Mouse (Mus musculus): ENCODE results near the gene Pde4b. TPM values are rescaled to one million over a fixed set of nuclear protein-coding genes. Genes with fewer than 3 reads are reported as not detected.

The Pde4b gene
- total RNA-seq, 1 experiment, result 1.4 TPM

GRCm38 (mm10) chr4:102088235-102088867 is 1.0 kb downstream of the Pde4b start:
- Histone ChIP-seq H3K27ac (ENCODE audit: insufficient read depth, low read depth, low read length, poor library complexity, severe bottlenecking) (no peak overlapping the region), H3K9ac (ENCODE audit: insufficient read depth, low read depth, low read length, poor library complexity, severe bottlenecking) (peak overlapping the region; percentile 33; the same call in 1 of the 2 replicates)
- in situ Hi-C loops (cut with MboI; ENCODE audit: low sequenced_read_pairs in 2 of 2, unreplicated experiment in 2 of 2), result no loop called here

DNA sequence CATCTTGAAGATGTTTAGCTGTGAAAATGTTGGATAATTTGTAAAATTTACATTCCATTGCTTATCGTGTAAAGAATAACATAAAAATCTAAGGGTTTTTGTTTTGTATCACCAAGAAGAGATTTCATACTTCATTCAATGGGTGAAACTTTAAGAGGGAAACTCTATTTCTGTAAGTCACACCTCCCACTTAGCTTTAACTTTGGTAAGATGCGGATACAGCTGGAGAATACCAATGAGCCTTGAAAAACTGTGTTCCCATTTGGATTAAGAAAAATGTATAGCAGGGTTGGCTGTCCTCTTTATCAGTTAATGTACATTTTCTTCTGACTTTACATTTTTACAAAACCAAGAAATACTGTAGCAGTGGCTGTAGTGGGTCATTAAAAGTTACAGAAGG is 8.5 kb downstream of the Pde4b start:
- TF ChIP-seq ZNF384 (IDR thresholded peaks at IDR 0.05; ENCODE audit: low read depth, low read length) (no peak), MAFK (IDR thresholded peaks at IDR 0.05; ENCODE audit: insufficient read depth, low read depth, low read length) (no peak), CHD2 (IDR thresholded peaks at IDR 0.05; ENCODE audit: low read depth, low read length) (no peak), HCFC1 (IDR thresholded peaks at IDR 0.05; ENCODE audit: borderline replicate concordance, insufficient read depth, low read length) (no peak)
- Histone ChIP-seq H3K36me3 (ENCODE audit: control insufficient read depth, insufficient read depth, low read length, poor library complexity, severe bottlenecking) (no peaks in the 10 kb centered on the region), H3K4me1 (ENCODE audit: control insufficient read depth in 2 of 2, insufficient read depth in 2 of 2, low read length in 2 of 2, poor library complexity in 1 of 2) (no peaks in the 10 kb centered on the region), H3K4me3 (ENCODE audit: insufficient read depth in 1 of 2, low read depth in 1 of 2, low read length in 2 of 2, poor library complexity in 1 of 2, severe bottlenecking in 1 of 2) (no peak overlapping the region), H3K9ac (ENCODE audit: insufficient read depth, low read depth, low read length, poor library complexity, severe bottlenecking) (no peak overlapping the region), H3K27ac (ENCODE audit: insufficient read depth, low read depth, low read length, poor library complexity, severe bottlenecking) (no peak overlapping the region), H3K9me3 (ENCODE audit: control insufficient read depth, insufficient read depth, low read depth, low read length) (no peaks in the 10 kb centered on the region)
- in situ Hi-C loops (cut with MboI; ENCODE audit: low sequenced_read_pairs in 2 of 2, unreplicated experiment in 2 of 2), result no loop called here
- no peak for DNase-seq (ENCODE audit: low read depth, low spot score)

More at GRCm38 (mm10) chr4:102088235-102088867, 1.0 kb downstream of the Pde4b start:
- no peaks in the 10 kb centered on the region for H3K36me3 ChIP-seq (ENCODE audit: control insufficient read depth, insufficient read depth, low read length, poor library complexity, severe bottlenecking)
- no peak for DNase-seq (ENCODE audit: low read depth, low spot score)
- no peaks in the 10 kb centered on the region for H3K9me3 ChIP-seq (ENCODE audit: control insufficient read depth, insufficient read depth, low read depth, low read length)
- no peaks in the 10 kb centered on the region for H3K4me1 ChIP-seq (ENCODE audit: control insufficient read depth in 2 of 2, insufficient read depth in 2 of 2, low read length in 2 of 2, poor library complexity in 1 of 2)
- peak overlapping the region; percentile 58 to 80 for H3K4me3 ChIP-seq (ENCODE audit: insufficient read depth in 1 of 2, low read depth in 1 of 2, low read length in 2 of 2, poor library complexity in 1 of 2, severe bottlenecking in 1 of 2)
- TF ChIP-seq MAFK (IDR thresholded peaks at IDR 0.05; ENCODE audit: insufficient read depth, low read depth, low read length) (no peak), CHD2 (IDR thresholded peaks at IDR 0.05; ENCODE audit: low read depth, low read length) (no peak), ZNF384 (IDR thresholded peaks at IDR 0.05; ENCODE audit: low read depth, low read length) (no peak), ZC3H11A (IDR thresholded peaks at IDR 0.05; ENCODE audit: borderline replicate concordance, low read depth, low read length) (no peak), HCFC1 (IDR thresholded peaks at IDR 0.05; ENCODE audit: borderline replicate concordance, insufficient read depth, low read length) (no peak)

DNA sequence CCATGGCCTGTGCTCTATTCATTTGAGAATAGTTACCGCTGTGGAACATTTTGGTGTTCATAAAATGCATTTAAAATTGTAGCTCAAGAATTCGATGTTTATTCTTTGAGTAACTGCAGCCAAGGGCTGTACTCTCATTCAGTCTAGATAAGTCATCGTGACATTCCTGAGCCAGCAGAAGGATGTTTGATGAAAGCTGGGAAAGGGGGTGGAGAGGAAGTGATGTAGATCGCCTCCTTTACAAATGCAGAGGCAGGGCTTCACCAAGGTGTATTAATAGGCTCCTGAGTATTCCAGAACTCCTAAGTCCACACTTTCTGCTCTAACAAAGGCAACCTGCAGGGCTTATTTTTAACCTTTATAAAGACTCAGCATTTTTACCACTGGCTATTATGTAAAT is 14.9 kb downstream of the Pde4b start:
- Histone ChIP-seq H3K4me3 (ENCODE audit: insufficient read depth in 1 of 2, low read depth in 1 of 2, low read length in 2 of 2, poor library complexity in 1 of 2, severe bottlenecking in 1 of 2) (no peak overlapping the region), H3K36me3 (ENCODE audit: control insufficient read depth, insufficient read depth, low read length, poor library complexity, severe bottlenecking) (no peaks in the 10 kb centered on the region), H3K9me3 (ENCODE audit: control insufficient read depth, insufficient read depth, low read depth, low read length) (no peaks in the 10 kb centered on the region), H3K27ac (ENCODE audit: insufficient read depth, low read depth, low read length, poor library complexity, severe bottlenecking) (no peak overlapping the region), H3K4me1 (ENCODE audit: control insufficient read depth in 2 of 2, insufficient read depth in 2 of 2, low read length in 2 of 2, poor library complexity in 1 of 2) (no peaks in the 10 kb centered on the region), H3K9ac (ENCODE audit: insufficient read depth, low read depth, low read length, poor library complexity, severe bottlenecking) (no peak overlapping the region)
- DNase-seq (ENCODE audit: low read depth, low spot score), result no peak
- in situ Hi-C loops (cut with MboI; ENCODE audit: low sequenced_read_pairs in 2 of 2, unreplicated experiment in 2 of 2), result no loop called here
- TF ChIP-seq MAFK (IDR thresholded peaks at IDR 0.05; ENCODE audit: insufficient read depth, low read depth, low read length), result no peak
- TF ChIP-seq ZC3H11A (IDR thresholded peaks at IDR 0.05; ENCODE audit: borderline replicate concordance, low read depth, low read length), result no peak
- TF ChIP-seq HCFC1 (IDR thresholded peaks at IDR 0.05; ENCODE audit: borderline replicate concordance, insufficient read depth, low read length), result no peak
- TF ChIP-seq ZNF384 (IDR thresholded peaks at IDR 0.05; ENCODE audit: low read depth, low read length), result no peak
- TF ChIP-seq CHD2 (IDR thresholded peaks at IDR 0.05; ENCODE audit: low read depth, low read length), result no peak

DNA sequence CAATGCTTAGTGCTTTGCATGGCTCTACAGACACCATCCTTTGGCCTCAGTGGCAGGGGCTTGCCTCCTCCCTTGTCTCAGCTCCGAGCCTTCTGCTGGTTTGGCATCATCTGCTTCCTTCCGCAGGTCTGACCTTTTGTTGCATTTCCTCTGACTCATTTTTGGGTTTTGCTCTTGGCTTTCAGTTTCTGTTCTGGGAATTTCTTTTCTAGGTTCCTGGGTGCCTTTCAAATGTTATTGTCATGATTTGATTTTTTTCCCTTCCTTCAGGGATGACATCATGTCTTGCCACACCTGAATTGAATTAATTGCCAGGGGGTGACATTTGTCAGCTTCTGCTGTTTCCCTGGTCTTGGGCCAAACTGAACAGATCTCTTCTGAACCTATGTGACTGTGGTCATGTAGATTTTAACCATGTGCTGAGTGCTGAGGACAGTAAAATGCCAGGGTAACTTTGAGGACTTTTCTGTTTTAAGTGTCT is 17.2 kb downstream of the Pde4b start:
- H3K9ac ChIP-seq (ENCODE audit: insufficient read depth, low read depth, low read length, poor library complexity, severe bottlenecking), result no peak overlapping the region
- no peaks in the 10 kb centered on the region for H3K9me3 ChIP-seq (ENCODE audit: control insufficient read depth, insufficient read depth, low read depth, low read length)
- H3K4me1 ChIP-seq (ENCODE audit: control insufficient read depth in 2 of 2, insufficient read depth in 2 of 2, low read length in 2 of 2, poor library complexity in 1 of 2), result no peaks in the 10 kb centered on the region
- no peak overlapping the region for H3K4me3 ChIP-seq (ENCODE audit: insufficient read depth in 1 of 2, low read depth in 1 of 2, low read length in 2 of 2, poor library complexity in 1 of 2, severe bottlenecking in 1 of 2)
- DNase-seq (ENCODE audit: low read depth, low spot score), result no peak
- no peaks in the 10 kb centered on the region for H3K36me3 ChIP-seq (ENCODE audit: control insufficient read depth, insufficient read depth, low read length, poor library complexity, severe bottlenecking)
- no peak overlapping the region for H3K27ac ChIP-seq (ENCODE audit: insufficient read depth, low read depth, low read length, poor library complexity, severe bottlenecking)
- TF ChIP-seq MAFK (IDR thresholded peaks at IDR 0.05; ENCODE audit: insufficient read depth, low read depth, low read length) (no peak), ZNF384 (IDR thresholded peaks at IDR 0.05; ENCODE audit: low read depth, low read length) (no peak), ZC3H11A (IDR thresholded peaks at IDR 0.05; ENCODE audit: borderline replicate concordance, low read depth, low read length) (no peak), CHD2 (IDR thresholded peaks at IDR 0.05; ENCODE audit: low read depth, low read length) (no peak), HCFC1 (IDR thresholded peaks at IDR 0.05; ENCODE audit: borderline replicate concordance, insufficient read depth, low read length) (no peak)
- in situ Hi-C loops (cut with MboI; ENCODE audit: low sequenced_read_pairs in 2 of 2, unreplicated experiment in 2 of 2), result no loop called here
